ENCODE assay signal across 16 mouse cellular contexts in genomic region chr12:25117856-25118511, GRCm38 (mm10). TPM values are rescaled to one million over a fixed set of nuclear protein-coding genes. Genes with fewer than 3 reads are reported as not detected.
DNase-seq lines count a peak whose midpoint lies in the region; ATAC-seq and TF ChIP-seq lines count a peak whose summit lies in the region.
"Had no signal": no experiment of that assay in that cellular context is flagged by ENCODE, and none has a peak within 500 bp of the region (broad histone marks: within the 10 kb centered on the region; RNA-seq: fewer than 3 reads in every experiment).

No protein-coding gene starts in this region.

- H3K9me3 ChIP-seq in heart, postnatal 0 days (replicated peaks; ENCODE audit: control insufficient read depth, low read length), result no peaks in the 10 kb centered on the region
- H3K9me3 ChIP-seq in stomach, postnatal 0 days (ENCODE audit: control insufficient read depth, low read length), result no peaks in the 10 kb centered on the region
- H3K9me3 ChIP-seq: embryonic facial prominence, embryonic 12.5 days; limb, embryonic 15.5 days; neural tube, embryonic 15.5 days had no signal

- no peak overlapping the region for H3K9ac ChIP-seq in heart, postnatal 0 days (replicated peaks; ENCODE audit: low read depth, low read length)
- no peak overlapping the region for H3K9ac ChIP-seq in stomach, postnatal 0 days (ENCODE audit: low read length)
- H3K9ac ChIP-seq: limb, embryonic 15.5 days; neural tube, embryonic 15.5 days had no signal

- no peak for TF ChIP-seq EP300 in heart, postnatal 0 days (IDR thresholded peaks at IDR 0.05; ENCODE audit: low read depth)
- TF ChIP-seq EP300 in stomach, postnatal 0 days (optimal IDR thresholded peaks at IDR 0.05), result no peak

- H3K4me3 ChIP-seq in heart, postnatal 0 days (ENCODE audit: low read depth, low read length), result no peak overlapping the region
- H3K4me3 ChIP-seq in thymus, adult 2 months (ENCODE audit: control insufficient read depth, insufficient read depth, low read length), result no peak overlapping the region
- H3K4me3 ChIP-seq in stomach, postnatal 0 days (ENCODE audit: low read depth, low read length), result no peak overlapping the region
- H3K4me3 ChIP-seq: embryonic facial prominence, embryonic 12.5 days; limb, embryonic 15.5 days; neural tube, embryonic 15.5 days had no signal

- no peaks in the 10 kb centered on the region for H3K36me3 ChIP-seq in heart, postnatal 0 days (replicated peaks; ENCODE audit: control insufficient read depth, insufficient read depth, low read length)
- H3K36me3 ChIP-seq in thymus, adult 2 months (ENCODE audit: control insufficient read depth, insufficient read depth, low read length), result no peaks in the 10 kb centered on the region
- no peaks in the 10 kb centered on the region for H3K36me3 ChIP-seq in stomach, postnatal 0 days (ENCODE audit: control insufficient read depth, insufficient read depth, low read length)
- H3K36me3 ChIP-seq: embryonic facial prominence, embryonic 12.5 days; limb, embryonic 15.5 days; neural tube, embryonic 15.5 days had no signal

- no peak overlapping the region for H3K27ac ChIP-seq in heart, postnatal 0 days (ENCODE audit: low read depth)
- no peak overlapping the region for H3K27ac ChIP-seq in thymus, adult 2 months (ENCODE audit: control insufficient read depth, insufficient read depth, low read length)
- H3K27ac ChIP-seq in stomach, postnatal 0 days (replicated peaks), result no peak overlapping the region
- H3K27ac ChIP-seq: embryonic facial prominence, embryonic 12.5 days; limb, embryonic 15.5 days; macrophage; neural tube, embryonic 15.5 days had no signal

- no peak overlapping the region for H3K4me2 ChIP-seq in heart, postnatal 0 days (ENCODE audit: low read depth, low read length)
- H3K4me2 ChIP-seq in stomach, postnatal 0 days (replicated peaks; ENCODE audit: low read depth), result no peak overlapping the region
- H3K4me2 ChIP-seq: embryonic facial prominence, embryonic 12.5 days; limb, embryonic 15.5 days; neural tube, embryonic 15.5 days had no signal

- DNase-seq in heart, postnatal 0 days (ENCODE audit: low spot score), result peak; percentile 50
- no peak for DNase-seq in heart, adult 8-10 months (ENCODE audit: low spot score)
- DNase-seq in thymus, postnatal 14 days, result peak; percentile 41
- no peak for DNase-seq in thymus, adult 2 months
- peak; percentile 38 for DNase-seq in induced T-regulatory cell, adult 2 months (ENCODE audit: low read depth)
- no peak for DNase-seq in stomach, postnatal 0 days (ENCODE audit: low spot score)
- no peak for DNase-seq in spleen, postnatal 4 days (ENCODE audit: low spot score in 2 of 2)
- no peak for DNase-seq in left cerebral cortex, adult 11 months (ENCODE audit: low spot score)
- DNase-seq: cerebellum, adult 9-10 months; gastrocnemius, postnatal 10 days; kidney, adult 2 months; right cerebral cortex, adult 18-20 months had no signal

- peak; percentile 49 for ATAC-seq in heart, postnatal 0 days (ENCODE audit: insufficient read depth, low read depth)
- ATAC-seq in stomach, postnatal 0 days (ENCODE audit: low FRiP score, low TSS enrichment), result peak; percentile 78

- H3K27me3 ChIP-seq in heart, postnatal 0 days (ENCODE audit: control insufficient read depth, insufficient read depth, low read length), result no peaks in the 10 kb centered on the region
- no peaks in the 10 kb centered on the region for H3K27me3 ChIP-seq in thymus, adult 2 months (ENCODE audit: control insufficient read depth, insufficient read depth, low read length)
- no peaks in the 10 kb centered on the region for H3K27me3 ChIP-seq in stomach, postnatal 0 days (ENCODE audit: control insufficient read depth, insufficient read depth, low read length)
- H3K27me3 ChIP-seq: embryonic facial prominence, embryonic 12.5 days; limb, embryonic 15.5 days; neural tube, embryonic 15.5 days had no signal

- no peak for TF ChIP-seq POLR2A in thymus, adult 2 months (IDR thresholded peaks at IDR 0.05; ENCODE audit: control insufficient read depth, extremely low read depth, insufficient read depth, low read length, poor library complexity)

- TF ChIP-seq CTCF in heart, postnatal 0 days (IDR thresholded peaks at IDR 0.05; ENCODE audit: low read depth), result no peak
- TF ChIP-seq CTCF in thymus, adult 2 months (IDR thresholded peaks at IDR 0.05; ENCODE audit: borderline replicate concordance, control insufficient read depth, extremely low read depth, insufficient read depth, low read length, poor library complexity), result no peak
- no peak for TF ChIP-seq CTCF in stomach, postnatal 0 days (IDR thresholded peaks at IDR 0.05; ENCODE audit: low read depth)

- peaks cover 12% of the 10 kb centered on the region; the same call in 1 of the 2 replicates for H3K4me1 ChIP-seq in heart, postnatal 0 days (ENCODE audit: control insufficient read depth, insufficient read depth)
- peaks cover 4% of the 10 kb centered on the region; the same call in 1 of the 2 replicates for H3K4me1 ChIP-seq in thymus, adult 2 months (replicated peaks; ENCODE audit: control insufficient read depth, insufficient read depth, low read length)
- H3K4me1 ChIP-seq in stomach, postnatal 0 days (replicated peaks; ENCODE audit: control insufficient read depth, insufficient read depth), result no peaks in the 10 kb centered on the region
- H3K4me1 ChIP-seq: embryonic facial prominence, embryonic 12.5 days; limb, embryonic 15.5 days; neural tube, embryonic 15.5 days had no signal

- WGBS in heart, postnatal 0 days, result 51% methylated on average over 4 of the region's 4 CpGs
- 60% methylated on average over 4 of the region's 4 CpGs for WGBS in thymus, adult 2 months
- 74% methylated on average over 4 of the region's 4 CpGs for WGBS in stomach, postnatal 0 days

RNA-seq across cellular contexts. Expression of gene Id2, which starts 21.0 kb away (rescaled TPM):
- 57.7 and 83.7 TPM in 2 replicates for total RNA-seq in heart, postnatal 0 days (2014; rRNA removed; ENCODE audit: low replicate concordance)
- 131 and 136 TPM in 2 replicates for polyA plus RNA-seq in heart, postnatal 0 days (2015; fragmentation: Nextera tagmentation; extraction: Ambion mirVana)
- total RNA-seq in heart, adult 8-10 months (2022), result 10 to 100 TPM; 12.0 to 15.8 (median 13.6) TPM
- 114 and 118 TPM in 2 replicates for polyA plus RNA-seq in thymus, adult 2 months (2012; rRNA removed)
- polyA plus RNA-seq in stomach, postnatal 0 days (2015; fragmentation: Nextera tagmentation; extraction: Ambion mirVana), result 315 and 330 TPM in 2 replicates

Comparison
In these comparisons a context has a peak if more than half of its experiments do, and no peak if none do; other contexts are left out.
1. DNase-seq: peak in heart, postnatal 0 days (single experiment), thymus, postnatal 14 days (single experiment) and induced T-regulatory cell, adult 2 months (single experiment); none in heart, adult 8-10 months (single experiment), thymus, adult 2 months (single experiment), stomach, postnatal 0 days (single experiment), spleen, postnatal 4 days (0 of 2) and left cerebral cortex, adult 11 months (single experiment).